Mouse (Mus musculus) neural tube, embryonic 13.5 days (tissue): Measurements from ENCODE around the gene Nfatc4. TPM values are rescaled to one million over a fixed set of nuclear protein-coding genes. Genes with fewer than 3 reads are reported as not detected.

Experiments
- ATAC-seq: fragments of 200-750 bp; cut with Nextera tagmentation; 2 replicates; pipeline ENCODE4 v1.8.0; 2017; ENCODE audit warnings: low read depth, mild to moderate bottlenecking, moderate TSS enrichment, moderate library complexity
- H3K27ac ChIP-seq: fragments of 300-500 bp; sonication (generic); replicated peaks from 2 replicates; pipeline ENCODE4 v1.5.1; 2015; ENCODE audit warnings: moderate library complexity, mild to moderate bottlenecking, inconsistent platforms
- H3K27me3 ChIP-seq: fragments of 300-500 bp; sonication (generic); 2 replicates; pipeline ENCODE4 v1.6.1; 2015; ENCODE audit warnings: mild to moderate bottlenecking, inconsistent platforms
- H3K36me3 ChIP-seq: fragments of 300-500 bp; sonication (generic); 2 replicates; pipeline ENCODE4 v1.6.1; 2015; ENCODE audit warnings: mild to moderate bottlenecking, inconsistent platforms
- H3K4me1 ChIP-seq: fragments of 300-500 bp; sonication (generic); replicated peaks from 2 replicates; pipeline ENCODE4 v1.6.1; 2015; ENCODE audit warnings: inconsistent platforms
- H3K4me2 ChIP-seq: fragments of 300-500 bp; sonication (generic); 2 replicates; pipeline ENCODE4 v1.6.1; 2015; ENCODE audit warnings: inconsistent platforms, mild to moderate bottlenecking, moderate library complexity
- H3K4me3 ChIP-seq: fragments of 300-500 bp; sonication (generic); 2 replicates; pipeline ENCODE4 v1.5.1; 2015; ENCODE audit warnings: mild to moderate bottlenecking, inconsistent platforms
- H3K9ac ChIP-seq: fragments of 300-500 bp; sonication (generic); 2 replicates; pipeline ENCODE4 v1.6.1; 2015; ENCODE audit warnings: moderate library complexity, mild to moderate bottlenecking, inconsistent platforms
- H3K9me3 ChIP-seq: fragments of 300-500 bp; sonication (generic); 2 replicates; pipeline ENCODE4 v1.6.1; 2016; ENCODE audit warnings: inconsistent platforms
- WGBS: fragments of 180-500 bp; shearing (Covaris S2); methylation state at CpG from one replicate; pipeline ENCODE4 v1.1.7; 2015; 5-methylcytosine and 5-hydroxymethylcytosine counted together
- polyA plus RNA-seq: library from polyadenylated mRNA; unstranded; fragments of >200 nt; fragmentation: Nextera tagmentation; extraction: Ambion mirVana; gene quantifications from 2 replicates; pipeline ENCODE4 v1.2.1, GENCODE M21; 2015

The Nfatc4 gene
- polyA plus RNA-seq, 1 experiment from 2014 or later, result 12.2 TPM

- no peak for ATAC-seq
- WGBS, result 66% methylated on average over 4 of the region's 4 CpGs
- no peaks in the 10 kb centered on the region for H3K9me3 ChIP-seq
These were observed 18.0 kb downstream of the Nfatc4 start for GRCm38 (mm10) chr14:55840853-55841366.

GRCm38 (mm10) chr14:55842794-55843193, 19.9 kb downstream of the Nfatc4 start:
- 80% methylated on average over 4 of the region's 4 CpGs for WGBS
- Histone ChIP-seq H3K36me3 (no peaks in the 10 kb centered on the region), H3K9me3 (no peaks in the 10 kb centered on the region), H3K27ac (no peak overlapping the region), H3K4me1 (no peaks in the 10 kb centered on the region), H3K4me2 (no peak overlapping the region), H3K4me3 (no peak overlapping the region), H3K27me3 (no peaks in the 10 kb centered on the region), H3K9ac (no peak overlapping the region)
- no peak for ATAC-seq

More at GRCm38 (mm10) chr14:55840853-55841366, 18.0 kb downstream of the Nfatc4 start:
- no peak overlapping the region for H3K9ac ChIP-seq
- H3K4me3 ChIP-seq, result no peak overlapping the region
- H3K36me3 ChIP-seq, result no peaks in the 10 kb centered on the region
- no peak overlapping the region for H3K4me2 ChIP-seq
- no peaks in the 10 kb centered on the region for H3K27me3 ChIP-seq
- H3K4me1 ChIP-seq, result no peaks in the 10 kb centered on the region
- no peak overlapping the region for H3K27ac ChIP-seq

GRCm38 (mm10) chr14:55845506-55846294, 22.8 kb downstream of the Nfatc4 start:
- Histone ChIP-seq H3K9ac (no peak overlapping the region), H3K27ac (no peak overlapping the region), H3K27me3 (no peaks in the 10 kb centered on the region), H3K4me2 (no peak overlapping the region), H3K4me1 (no peaks in the 10 kb centered on the region), H3K4me3 (no peak overlapping the region), H3K36me3 (no peaks in the 10 kb centered on the region), H3K9me3 (no peaks in the 10 kb centered on the region)
- no peak for ATAC-seq
- WGBS, result 83% methylated on average over 9 of the region's 9 CpGs

- H3K4me3 ChIP-seq, result no peak overlapping the region
- no peak overlapping the region for H3K4me2 ChIP-seq
- no peak overlapping the region for H3K9ac ChIP-seq
- ATAC-seq, result no peak
- H3K27me3 ChIP-seq, result no peaks in the 10 kb centered on the region
- WGBS, result 63% methylated on average over 6 of the region's 6 CpGs
- H3K36me3 ChIP-seq, result no peaks in the 10 kb centered on the region
- peaks cover 40% of the 10 kb centered on the region for H3K4me1 ChIP-seq
- H3K27ac ChIP-seq, result no peak overlapping the region
- H3K9me3 ChIP-seq, result no peaks in the 10 kb centered on the region
These were observed 27.9 kb downstream of the Nfatc4 start for GRCm38 (mm10) chr14:55850885-55851284.

GRCm38 (mm10) chr14:55852646-55853551, 30.0 kb downstream of the Nfatc4 start:
- peak overlapping the region; percentile 74 for H3K4me3 ChIP-seq
- H3K4me2 ChIP-seq, result peak overlapping the region; percentile 85
- H3K36me3 ChIP-seq, result no peaks in the 10 kb centered on the region
- peaks cover 60% of the 10 kb centered on the region for H3K4me1 ChIP-seq
- WGBS, result 5% methylated on average over 11 of the region's 11 CpGs
- H3K9me3 ChIP-seq, result no peaks in the 10 kb centered on the region
- ATAC-seq, result peak; percentile 85
- H3K27me3 ChIP-seq, result no peaks in the 10 kb centered on the region
- peak overlapping the region; percentile 87 for H3K9ac ChIP-seq
- peak overlapping the region; percentile 87 for H3K27ac ChIP-seq

GRCm38 (mm10) chr14:55853621-55854285, 30.8 kb downstream of the Nfatc4 start, which contains the start of gene Nynrin:
Gene Nynrin, plus strand, starts transcription at chr14:55854010.
- Histone ChIP-seq H3K36me3 (no peaks in the 10 kb centered on the region; the same call in 1 of the 2 replicates), H3K27ac (peak within 1 kb of the TSS; percentile 87), H3K27me3 (no peaks in the 10 kb centered on the region), H3K9ac (peak within 1 kb of the TSS; percentile 87), H3K4me1 (peaks cover 69% of the 10 kb centered on the region), H3K9me3 (no peaks in the 10 kb centered on the region), H3K4me2 (peak within 1 kb of the TSS; percentile 85), H3K4me3 (peak within 1 kb of the TSS; percentile 74)
- WGBS, result 2% methylated on average over 31 of the region's 33 CpGs
- ATAC-seq, result peak; percentile 87

- Histone ChIP-seq H3K27ac (peak overlapping the region; percentile 87), H3K9me3 (no peaks in the 10 kb centered on the region), H3K4me1 (peaks cover 77% of the 10 kb centered on the region), H3K4me3 (peak overlapping the region; percentile 74), H3K9ac (peak overlapping the region; percentile 87), H3K36me3 (no peaks in the 10 kb centered on the region; the same call in 1 of the 2 replicates), H3K4me2 (peak overlapping the region; percentile 85), H3K27me3 (no peaks in the 10 kb centered on the region)
- under 1% methylated on average over 9 of the region's 9 CpGs for WGBS
- ATAC-seq, result peak; percentile 48
These were observed 31.6 kb downstream of the Nfatc4 start for GRCm38 (mm10) chr14:55854406-55855100.

GRCm38 (mm10) chr14:55855101-55855561, 32.2 kb downstream of the Nfatc4 start:
- 4% methylated on average over 4 of the region's 4 CpGs for WGBS
- Histone ChIP-seq H3K27ac (peak overlapping the region; percentile 87), H3K4me2 (peak overlapping the region; percentile 85), H3K4me3 (peak overlapping the region; percentile 74), H3K9ac (peak overlapping the region; percentile 87), H3K4me1 (peaks cover 83% of the 10 kb centered on the region), H3K9me3 (no peaks in the 10 kb centered on the region), H3K36me3 (no peaks in the 10 kb centered on the region; the same call in 1 of the 2 replicates), H3K27me3 (no peaks in the 10 kb centered on the region)
- ATAC-seq, result peak; percentile 3; the same call in 1 of the 2 replicates

- Histone ChIP-seq H3K36me3 (no peaks in the 10 kb centered on the region; the same call in 1 of the 2 replicates), H3K4me2 (peak overlapping the region; percentile 85; the same call in 1 of the 2 replicates), H3K27ac (no peak overlapping the region), H3K4me1 (peaks cover 90% of the 10 kb centered on the region), H3K9me3 (no peaks in the 10 kb centered on the region), H3K4me3 (no peak overlapping the region), H3K9ac (0 out of 2 replicates have a peak overlapping the region, but pooled peaks have one; percentile 4), H3K27me3 (no peaks in the 10 kb centered on the region)
- no peak for ATAC-seq
- WGBS, result 78% methylated on average over 4 of the region's 4 CpGs
These were observed 34.6 kb downstream of the Nfatc4 start for GRCm38 (mm10) chr14:55857588-55857987.

GRCm38 (mm10) chr14:55862186-55862585, 39.2 kb downstream of the Nfatc4 start:
- Histone ChIP-seq H3K9me3 (no peaks in the 10 kb centered on the region), H3K27ac (no peak overlapping the region), H3K4me3 (no peak overlapping the region), H3K36me3 (peaks cover 30% of the 10 kb centered on the region), H3K27me3 (no peaks in the 10 kb centered on the region), H3K4me1 (peaks cover 51% of the 10 kb centered on the region), H3K9ac (no peak overlapping the region), H3K4me2 (no peak overlapping the region)
- no peak for ATAC-seq
- 87% methylated on average over 6 of the region's 6 CpGs for WGBS

- Histone ChIP-seq H3K27me3 (no peaks in the 10 kb centered on the region), H3K27ac (no peak overlapping the region), H3K4me1 (peaks cover 43% of the 10 kb centered on the region), H3K36me3 (peaks cover 35% of the 10 kb centered on the region), H3K4me2 (no peak overlapping the region), H3K9me3 (no peaks in the 10 kb centered on the region), H3K9ac (peak overlapping the region; percentile 9; the same call in 1 of the 2 replicates), H3K4me3 (no peak overlapping the region)
- ATAC-seq, result no peak
- WGBS, result 95% methylated on average over 10 of the region's 10 CpGs
These were observed 40.0 kb downstream of the Nfatc4 start for GRCm38 (mm10) chr14:55862970-55863369.
